Mouse (Mus musculus): ENCODE data around the gene Gstp1.
A peak's percentile ranks its signal among the peaks of the same experiment; 100 is the strongest.

DNA sequence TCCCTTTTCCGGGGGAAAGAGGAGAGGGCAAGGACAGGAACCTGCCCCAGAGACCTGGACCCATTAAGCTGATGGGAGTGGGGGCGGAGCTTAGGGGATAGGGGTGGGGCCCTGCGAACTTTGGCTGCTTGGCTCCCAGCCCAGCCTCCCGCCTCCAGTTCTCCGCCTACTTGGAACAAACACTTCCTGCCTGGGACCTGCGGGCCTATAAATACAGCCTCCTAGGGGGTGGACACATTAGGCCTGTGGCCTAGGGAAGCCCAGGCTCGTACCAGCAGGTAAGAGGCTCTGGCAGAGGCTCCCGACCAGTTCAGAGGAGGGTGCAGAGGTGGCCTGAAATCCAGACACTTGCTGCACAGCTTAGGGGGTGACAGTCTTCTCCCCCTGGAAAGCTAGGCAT, 51.5 kb downstream of the Gstp1 start, which contains the start of gene Acy3:
- TF ChIP-seq CTCF (IDR thresholded peaks at IDR 0.05) (no peak), POLR2A (IDR thresholded peaks at IDR 0.05; ENCODE audit: insufficient read depth, low read depth, low read length) (peak; percentile 98)
